Mouse (Mus musculus) left cerebral cortex, adult 9 months (tissue): ENCODE results near the gene Lenep.
"Not testable (repeated sequence)": the region's sequence is repeated elsewhere in the genome, so short reads cannot be mapped to it uniquely, and the experiment has no call there.

Source experiments
- DNase-seq, 2 experiments: peaks; one replicate each; pipeline ENCODE4 v3.0.0; 2022; ENCODE audit warnings: low spot score in 2 of 2

Lenep gene

GRCm38 (mm10) chr3:89402693-89403092 lies at the start of gene Lenep:
TSS of gene Lenep (minus strand) at chr3:89402793.
- DNase-seq = no peak

GRCm38 (mm10) chr3:89451916-89452315 lies 49.3 kb upstream of the Lenep start:
- no peak for DNase-seq

- peak in 1 of 2 experiments; percentile 79 for DNase-seq
Measured at GRCm38 (mm10) chr3:89449541-89449940, 46.9 kb upstream of the Lenep start.

- no peak for DNase-seq
Measured at GRCm38 (mm10) chr3:89448720-89449537, 46.3 kb upstream of the Lenep start.

GRCm38 (mm10) chr3:89440691-89441090 lies 38.1 kb upstream of the Lenep start:
- no peak for DNase-seq

GRCm38 (mm10) chr3:89437269-89437668 lies 34.7 kb upstream of the Lenep start:
- no peak for DNase-seq

- DNase-seq = no peak
Measured at GRCm38 (mm10) chr3:89436176-89437113, 33.9 kb upstream of the Lenep start, which contains the start of gene Pbxip1. TSS of gene Pbxip1 (plus strand) at chr3:89436706.

- no peak for DNase-seq
Measured at GRCm38 (mm10) chr3:89435041-89435440, 32.4 kb upstream of the Lenep start.

GRCm38 (mm10) chr3:89434532-89434931 lies 31.9 kb upstream of the Lenep start:
- DNase-seq = no peak

- DNase-seq = no peak
Measured at GRCm38 (mm10) chr3:89432606-89433005, 30.0 kb upstream of the Lenep start.

GRCm38 (mm10) chr3:89430171-89431159 lies 27.9 kb upstream of the Lenep start, which contains the start of gene Pygo2:
TSS of gene Pygo2 (plus strand) at chr3:89430214.
- peak; percentile 92 to 96 for DNase-seq

GRCm38 (mm10) chr3:89429021-89429420 lies 26.4 kb upstream of the Lenep start:
- not testable (repeated sequence) for DNase-seq

GRCm38 (mm10) chr3:89425876-89426275 lies 23.3 kb upstream of the Lenep start:
- DNase-seq = no peak

- DNase-seq = no peak
Measured at GRCm38 (mm10) chr3:89425141-89425525, 22.5 kb upstream of the Lenep start.

GRCm38 (mm10) chr3:89424416-89425140 lies 22.0 kb upstream of the Lenep start:
- DNase-seq = no peak

GRCm38 (mm10) chr3:89422556-89423205 lies 20.1 kb upstream of the Lenep start:
- no peak for DNase-seq

- no peak for DNase-seq
Measured at GRCm38 (mm10) chr3:89421810-89422473, 19.3 kb upstream of the Lenep start.

- DNase-seq = peak; percentile 53 to 79
Measured at GRCm38 (mm10) chr3:89421002-89421774, 18.6 kb upstream of the Lenep start.

GRCm38 (mm10) chr3:89420421-89420820 lies 17.8 kb upstream of the Lenep start:
- no peak for DNase-seq
